Mouse (Mus musculus) left cerebral cortex, adult 2 months (tissue): Measurements from ENCODE around the gene Bak1. TPM values are rescaled to one million over a fixed set of nuclear protein-coding genes. Genes with fewer than 3 reads are reported as not detected.
A peak's percentile ranks its signal among the peaks of the same experiment; 100 is the strongest.

ENCODE experiments used
- DNase-seq, 2 experiments: peaks; one replicate each; pipeline ENCODE4 v3.0.0; 2021 to 2022; ENCODE audit warnings: low spot score in 2 of 2, mixed read lengths in 1 of 2; ENCODE audit errors: extremely low spot score in 1 of 2
- H3K27ac ChIP-seq: fragments of 200-600 bp; 2 replicates; pipeline ENCODE4 v1.8.1; 2022
- H3K4me3 ChIP-seq: fragments of 200-600 bp; 2 replicates; pipeline ENCODE4 v1.8.1; 2022
- CTCF ChIP-seq: fragments of 200-600 bp; IDR thresholded peaks from 2 replicates; pipeline ENCODE4 v1.8.1; 2022; ENCODE audit warnings: antibody characterized with exemption, mild to moderate bottlenecking, moderate library complexity
- intact Hi-C: fragments of 180-260 bp; cut with DNase I; formaldehyde crosslinking; loops from one replicate; pipeline ENCODE4 v1.15.1; 2025
- total RNA-seq, 2 experiments: library from RNA; stranded (reverse); gene quantifications; 2 replicates each; pipeline ENCODE4 v1.2.3; 2021

The Bak1 gene
- total RNA-seq, 2 experiments from 2014 or later, result 13.0 to 14.0 TPM

- intact Hi-C loops, result no loop called here
- H3K4me3 ChIP-seq, result no peak overlapping the region
- TF ChIP-seq CTCF, result no peak
- no peak overlapping the region for H3K27ac ChIP-seq
- no peak for DNase-seq
These were observed 16.4 kb upstream of the Bak1 start for GRCm38 (mm10) chr17:27045164-27045563.

DNA sequence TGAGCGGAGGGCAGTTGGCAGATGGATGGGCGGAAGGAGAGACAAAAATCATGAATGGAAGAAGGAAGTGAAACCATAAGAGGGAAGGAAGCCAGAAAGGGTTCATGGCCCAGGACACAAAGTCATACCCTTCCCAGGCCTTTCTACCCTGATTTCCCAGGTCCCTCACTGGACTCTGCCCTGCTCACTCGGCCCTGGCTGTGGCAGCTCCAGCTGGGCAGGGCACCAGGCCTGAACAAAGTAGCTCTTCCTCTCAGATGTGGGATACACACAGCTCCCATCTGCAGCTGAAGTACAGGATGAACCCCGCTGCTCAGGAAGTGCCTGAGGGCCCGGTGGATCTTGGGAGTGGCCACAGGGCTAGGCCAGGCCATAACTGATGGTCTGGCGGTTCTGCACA lies 14.0 kb upstream of the Bak1 start:
- intact Hi-C loops, result no loop called here
- no peak overlapping the region; the same call in 1 of the 2 replicates for H3K27ac ChIP-seq
- H3K4me3 ChIP-seq, result no peak overlapping the region
- DNase-seq, result no peak
- TF ChIP-seq CTCF, result no peak

- intact Hi-C loops, result no loop called here
- Histone ChIP-seq H3K4me3 (no peak overlapping the region), H3K27ac (no peak overlapping the region)
- DNase-seq, result no peak
- no peak for TF ChIP-seq CTCF
These were observed 12.9 kb upstream of the Bak1 start for GRCm38 (mm10) chr17:27041787-27042055.

DNA sequence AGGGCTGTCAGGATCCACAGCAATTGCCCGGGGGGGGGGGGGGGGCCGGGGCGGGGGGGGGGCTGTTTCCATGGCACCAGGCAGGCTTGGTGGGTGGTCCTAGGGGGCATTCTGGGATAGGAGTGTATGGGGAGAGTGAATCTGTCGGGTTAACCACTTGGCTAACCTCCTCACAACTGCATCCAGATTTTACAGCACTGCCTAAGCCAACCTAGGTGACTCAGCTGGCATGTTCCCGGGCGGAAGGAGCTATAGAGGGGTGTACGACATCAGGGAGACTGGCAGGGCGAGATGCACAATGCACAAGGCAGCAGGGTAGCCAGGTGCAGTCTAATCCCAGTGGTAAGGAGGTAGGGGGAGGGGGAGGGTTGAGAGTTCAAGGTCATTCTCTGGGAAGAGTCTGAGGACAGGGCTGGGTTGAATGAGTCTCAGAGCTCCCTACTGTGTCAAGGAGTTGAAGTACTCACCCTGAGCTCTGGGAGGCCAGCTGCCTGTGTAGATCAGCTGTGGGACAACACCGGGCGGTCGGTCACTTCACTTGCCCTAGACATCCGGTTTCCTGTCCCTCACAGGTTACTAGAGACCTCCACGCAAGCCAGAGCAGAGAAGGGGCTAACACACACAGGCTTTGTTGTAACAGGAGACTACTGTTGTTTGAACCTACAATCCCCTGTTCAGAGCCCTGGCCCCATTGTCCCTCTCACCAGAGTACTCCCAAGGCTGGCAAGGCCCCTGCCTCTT lies 12.4 kb upstream of the Bak1 start:
- Histone ChIP-seq H3K4me3 (no peak overlapping the region), H3K27ac (no peak overlapping the region)
- TF ChIP-seq CTCF, result no peak
- intact Hi-C loops, result no loop called here
- DNase-seq, result no peak

DNA sequence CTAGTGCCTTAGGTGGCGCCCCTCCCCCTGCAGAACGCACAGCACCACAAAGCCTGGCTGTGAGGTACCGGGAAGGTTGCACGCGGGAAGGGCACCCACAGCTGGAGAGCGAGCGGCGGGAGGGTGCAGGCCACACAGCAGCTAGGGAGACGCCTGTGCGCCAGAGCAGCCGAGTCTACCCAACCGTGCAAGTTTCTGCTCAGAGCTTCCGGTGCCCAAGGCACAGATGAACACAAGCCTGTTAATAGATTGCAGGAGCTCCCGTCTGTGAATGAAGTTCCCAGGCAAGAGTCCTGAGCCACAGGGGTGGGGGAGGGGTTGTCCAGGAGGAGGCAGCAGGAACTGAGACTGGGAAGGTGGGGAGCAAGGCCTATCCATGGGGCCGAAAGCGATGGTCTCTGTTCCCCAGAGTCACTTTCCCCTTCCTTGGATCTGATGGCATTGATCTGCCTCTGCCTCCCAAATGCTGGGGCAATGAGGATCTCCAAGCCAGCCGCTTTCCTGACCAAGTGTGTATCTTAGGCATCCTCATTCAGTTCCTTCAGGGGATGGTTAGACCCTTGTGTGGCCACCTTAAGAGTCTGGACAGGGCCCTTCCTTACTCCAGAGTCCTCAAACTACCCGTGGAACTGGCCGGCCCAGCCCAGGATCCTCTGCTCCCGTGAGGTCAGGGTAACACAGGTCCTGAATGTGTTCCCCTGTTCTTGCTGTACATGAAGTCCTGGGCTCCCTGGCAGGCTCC lies 11.7 kb upstream of the Bak1 start:
- intact Hi-C loops, result no loop called here
- no peak overlapping the region for H3K4me3 ChIP-seq
- no peak overlapping the region for H3K27ac ChIP-seq
- no peak for TF ChIP-seq CTCF
- DNase-seq, result no peak

DNA sequence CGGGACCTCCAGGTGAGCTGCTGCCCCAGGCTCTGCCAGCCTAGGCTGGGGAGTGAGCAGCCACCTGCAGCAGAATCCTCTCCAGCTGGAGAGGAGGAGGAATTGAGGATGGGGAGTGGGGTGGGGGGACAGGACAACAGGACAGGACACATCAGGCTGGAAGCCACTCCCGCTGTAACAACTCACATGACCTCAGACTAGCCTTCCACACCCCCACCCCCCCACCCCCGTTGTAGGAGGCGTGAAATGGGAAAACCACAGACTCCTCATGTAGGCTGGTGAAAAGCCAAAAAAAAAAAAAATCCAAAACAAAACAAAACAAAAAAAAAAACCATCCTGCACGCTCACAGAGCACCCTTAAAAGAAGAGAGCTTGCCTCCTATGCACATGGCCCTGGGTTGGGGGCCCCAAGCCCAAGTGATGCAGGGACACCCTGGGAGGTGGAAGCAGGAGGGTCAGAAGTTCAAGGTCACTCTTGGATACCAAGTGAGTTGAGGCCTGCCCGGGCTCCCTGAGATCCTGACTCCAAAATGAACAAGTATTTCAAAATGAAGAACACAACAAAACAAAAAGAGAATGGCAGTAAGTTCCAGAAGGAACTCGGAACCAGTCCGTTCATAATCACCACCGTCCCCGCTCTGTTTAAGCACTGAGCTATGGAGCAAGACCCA lies 10.8 kb upstream of the Bak1 start:
- Histone ChIP-seq H3K4me3 (no peak overlapping the region), H3K27ac (no peak overlapping the region)
- intact Hi-C loops, result no loop called here
- no peak for TF ChIP-seq CTCF
- no peak for DNase-seq

GRCm38 (mm10) chr17:27038335-27039050 lies 9.7 kb upstream of the Bak1 start:
- intact Hi-C loops, result no loop called here

DNA sequence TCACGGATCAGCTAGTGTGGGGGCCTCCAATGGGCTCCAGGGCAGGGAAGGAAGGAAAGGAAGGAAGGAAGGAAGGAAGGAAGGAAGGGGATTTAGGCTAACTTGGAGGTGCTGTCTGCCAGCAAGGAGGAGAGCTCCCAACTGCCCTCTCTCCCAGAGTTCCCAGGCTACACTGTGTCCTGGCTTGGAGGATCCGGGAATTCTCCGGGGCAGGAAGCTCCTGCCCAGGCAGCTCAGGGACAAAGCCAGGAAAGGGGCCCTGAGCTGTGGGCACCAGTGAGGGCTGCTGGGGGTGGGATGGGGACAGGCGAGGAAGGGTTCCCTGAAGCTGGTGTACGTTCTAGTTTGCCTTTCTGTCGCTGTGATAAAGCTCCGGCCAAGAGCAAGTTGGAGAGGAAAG lies 7.7 kb upstream of the Bak1 start:
- Histone ChIP-seq H3K4me3 (no peak overlapping the region), H3K27ac (no peak overlapping the region)
- DNase-seq, result no peak
- TF ChIP-seq CTCF, result no peak
- intact Hi-C loops, result no loop called here

More at GRCm38 (mm10) chr17:27038335-27039050, 9.7 kb upstream of the Bak1 start:
- DNase-seq, result no peak
- Histone ChIP-seq H3K27ac (no peak overlapping the region), H3K4me3 (no peak overlapping the region)
- TF ChIP-seq CTCF, result no peak

- TF ChIP-seq CTCF, result peak; percentile 92
- H3K4me3 ChIP-seq, result no peak overlapping the region
- H3K27ac ChIP-seq, result no peak overlapping the region
- intact Hi-C loops, result loop anchor here (2.0 kb wide), 3 partner anchors 62 to 488 kb away; partner anchors contain the start of gene Grm4
- DNase-seq, result peak; percentile 60 to 78
These were observed 4.1 kb upstream of the Bak1 start for GRCm38 (mm10) chr17:27032869-27033268.

DNA sequence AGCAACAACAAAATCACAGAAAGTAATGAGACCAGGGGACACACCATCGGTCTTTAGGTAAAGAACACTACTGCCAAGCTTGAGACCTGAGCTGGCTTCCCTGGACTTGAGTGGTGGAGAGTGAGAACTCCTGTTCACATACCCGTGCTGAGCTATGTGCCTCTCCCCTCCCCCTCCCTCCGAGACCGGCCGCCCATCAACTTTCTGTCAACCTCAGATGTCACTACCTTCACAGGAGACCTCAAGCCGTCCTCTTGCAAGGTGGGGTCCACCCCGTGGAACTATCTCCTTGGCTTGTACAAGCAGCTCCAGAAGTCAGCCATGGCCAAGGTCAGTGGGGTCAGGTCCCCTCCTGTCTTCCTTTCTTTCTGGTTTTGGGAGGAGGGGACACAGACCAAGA lies 3.5 kb upstream of the Bak1 start:
- no peak for DNase-seq
- TF ChIP-seq CTCF, result no peak
- Histone ChIP-seq H3K4me3 (no peak overlapping the region), H3K27ac (no peak overlapping the region)
- intact Hi-C loops, result loop anchor here (2.0 kb wide), 3 partner anchors 62 to 488 kb away; partner anchors contain the start of gene Grm4

- Histone ChIP-seq H3K27ac (no peak overlapping the region), H3K4me3 (no peak overlapping the region)
- intact Hi-C loops, result no loop called here
- DNase-seq, result no peak
- TF ChIP-seq CTCF, result no peak
These were observed 2.1 kb upstream of the Bak1 start for GRCm38 (mm10) chr17:27030896-27031295.
